Mouse (Mus musculus) cortical plate, adult 2 months (tissue): ENCODE measurements around the gene Trib2. TPM values are rescaled to one million over a fixed set of nuclear protein-coding genes. Genes with fewer than 3 reads are reported as not detected.

Experiments
- H3K27ac ChIP-seq: fragments of 200-500 bp; 2 replicates; pipeline ENCODE4 v1.5.1; 2012; ENCODE audit warnings: low read length, control low read depth, inconsistent platforms; ENCODE audit not compliant: insufficient read depth
- H3K4me1 ChIP-seq: fragments of 200-500 bp; 2 replicates; pipeline ENCODE4 v1.6.1; 2011; ENCODE audit warnings: low read length; ENCODE audit not compliant: control insufficient read depth, insufficient read depth
- H3K4me3 ChIP-seq: fragments of 200-500 bp; 2 replicates; pipeline ENCODE4 v1.5.1; 2011; ENCODE audit warnings: mild to moderate bottlenecking, low read length, control low read depth; ENCODE audit not compliant: insufficient read depth
- CTCF ChIP-seq: fragments of 200-500 bp; IDR thresholded peaks from 2 replicates; pipeline ENCODE4 v1.5.1; 2011; ENCODE audit warnings: mild to moderate bottlenecking, control low read depth, low read length; ENCODE audit not compliant: insufficient read depth; ENCODE audit errors: extremely low read depth
- POLR2A ChIP-seq: fragments of 200-500 bp; IDR thresholded peaks from 2 replicates; pipeline ENCODE4 v1.6.1; 2011; ENCODE audit warnings: mild to moderate bottlenecking, low read length, control low read depth; ENCODE audit not compliant: insufficient read depth; ENCODE audit errors: extremely low read depth
- polyA plus RNA-seq: library from polyadenylated mRNA; depleted of rRNA; stranded (reverse); fragments of >200 nt; gene quantifications from 2 replicates; pipeline ENCODE4 v1.2.3, GENCODE M21; 2012

The Trib2 gene
- polyA plus RNA-seq, 1 experiment, result 27.4 TPM

GRCm38 (mm10) chr12:15838201-15838600, 21.5 kb upstream of the Trib2 start:
- no peak overlapping the region for H3K27ac ChIP-seq
- H3K4me3 ChIP-seq, result no peak overlapping the region
- TF ChIP-seq POLR2A, result no peak
- TF ChIP-seq CTCF, result no peak
- no peaks in the 10 kb centered on the region; the same call in 1 of the 2 replicates for H3K4me1 ChIP-seq

DNA sequence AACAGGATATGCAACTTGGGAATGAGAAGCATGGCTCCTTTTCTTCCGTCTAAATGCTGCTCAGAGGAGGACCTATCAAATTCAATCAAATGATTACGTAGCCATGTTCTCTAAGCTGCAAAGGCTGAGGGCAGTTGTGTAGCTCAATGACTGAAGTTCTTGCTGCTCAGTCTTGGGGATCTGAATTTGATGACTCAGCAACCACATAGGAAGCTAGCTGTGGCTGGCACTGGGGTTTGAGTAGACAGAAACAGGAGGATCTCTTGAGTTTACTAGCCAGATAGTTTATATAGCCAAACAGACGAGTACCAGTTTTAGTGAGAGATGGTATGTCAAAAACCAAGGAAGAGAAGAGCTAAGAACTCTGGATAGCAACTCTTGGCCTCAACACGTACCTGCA, 20.8 kb upstream of the Trib2 start:
- Histone ChIP-seq H3K4me3 (no peak overlapping the region), H3K4me1 (peaks cover under 1% of the 10 kb centered on the region), H3K27ac (no peak overlapping the region)
- TF ChIP-seq CTCF (no peak), POLR2A (no peak)

GRCm38 (mm10) chr12:15832674-15833052, 15.9 kb upstream of the Trib2 start:
- H3K4me3 ChIP-seq, result no peak overlapping the region
- no peak overlapping the region for H3K27ac ChIP-seq
- TF ChIP-seq CTCF (no peak), POLR2A (no peak)
- peaks cover 2% of the 10 kb centered on the region; the same call in 1 of the 2 replicates for H3K4me1 ChIP-seq

- TF ChIP-seq CTCF (no peak), POLR2A (no peak)
- Histone ChIP-seq H3K27ac (no peak overlapping the region), H3K4me1 (peaks cover 2% of the 10 kb centered on the region; the same call in 1 of the 2 replicates), H3K4me3 (no peak overlapping the region)
These were observed 15.4 kb upstream of the Trib2 start for GRCm38 (mm10) chr12:15831941-15832673.

- no peak overlapping the region for H3K4me3 ChIP-seq
- TF ChIP-seq CTCF (no peak), POLR2A (no peak)
- peaks cover 2% of the 10 kb centered on the region; the same call in 1 of the 2 replicates for H3K4me1 ChIP-seq
- H3K27ac ChIP-seq, result no peak overlapping the region
These were observed 14.0 kb upstream of the Trib2 start for GRCm38 (mm10) chr12:15830750-15831149.

DNA sequence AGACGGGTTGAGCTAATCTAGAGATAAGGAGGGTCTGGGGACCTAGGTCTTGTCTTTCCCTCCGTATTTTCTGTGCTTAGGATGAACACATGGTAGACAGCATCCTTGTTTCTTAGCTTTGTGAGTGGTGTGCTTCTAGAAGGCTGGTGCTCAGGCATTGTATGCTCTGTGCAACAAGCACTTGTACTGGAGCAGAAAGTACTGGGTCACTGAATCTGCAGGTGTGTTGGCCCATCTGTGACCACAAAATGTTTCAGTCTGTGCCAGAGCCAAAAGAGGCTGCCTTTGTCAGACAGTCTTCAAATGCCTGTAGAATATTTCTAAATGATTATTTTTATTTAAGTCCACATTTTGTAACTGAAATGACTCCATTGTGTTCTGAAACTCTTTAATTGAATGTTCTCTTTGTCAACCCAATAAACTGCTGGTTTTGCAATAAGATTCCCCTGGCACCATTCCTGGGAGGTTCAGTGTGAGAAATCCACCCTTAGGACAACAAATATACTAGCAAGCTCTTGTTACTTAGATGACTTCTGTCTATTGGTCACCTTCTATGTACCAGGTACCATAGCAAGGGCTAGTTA, 12.2 kb upstream of the Trib2 start:
- H3K27ac ChIP-seq, result no peak overlapping the region
- no peak for TF ChIP-seq CTCF
- TF ChIP-seq POLR2A, result no peak
- no peak overlapping the region for H3K4me3 ChIP-seq
- H3K4me1 ChIP-seq, result peaks cover 2% of the 10 kb centered on the region; the same call in 1 of the 2 replicates

DNA sequence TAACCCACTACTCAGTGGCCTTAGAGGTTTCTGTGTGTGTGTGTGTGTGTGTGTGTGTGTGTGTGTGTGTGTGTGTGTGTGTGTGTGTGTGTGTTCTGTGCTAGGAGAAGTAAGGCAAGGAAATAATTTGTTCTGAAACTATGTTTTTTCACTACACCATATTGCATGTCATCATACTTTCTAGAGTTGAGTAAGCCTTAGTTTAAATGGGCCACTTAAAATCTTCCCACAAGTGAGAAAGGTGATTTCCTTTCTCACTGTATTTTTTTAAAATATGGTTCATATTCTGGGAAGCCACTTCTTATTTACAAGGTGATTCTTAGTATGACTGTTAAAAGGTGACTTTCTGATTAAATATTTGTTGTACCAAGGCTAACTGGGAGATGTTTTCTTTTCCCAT, 4.3 kb upstream of the Trib2 start:
- H3K27ac ChIP-seq, result no peak overlapping the region
- no peak overlapping the region for H3K4me3 ChIP-seq
- TF ChIP-seq CTCF, result no peak
- no peak for TF ChIP-seq POLR2A
- H3K4me1 ChIP-seq, result no peaks in the 10 kb centered on the region

DNA sequence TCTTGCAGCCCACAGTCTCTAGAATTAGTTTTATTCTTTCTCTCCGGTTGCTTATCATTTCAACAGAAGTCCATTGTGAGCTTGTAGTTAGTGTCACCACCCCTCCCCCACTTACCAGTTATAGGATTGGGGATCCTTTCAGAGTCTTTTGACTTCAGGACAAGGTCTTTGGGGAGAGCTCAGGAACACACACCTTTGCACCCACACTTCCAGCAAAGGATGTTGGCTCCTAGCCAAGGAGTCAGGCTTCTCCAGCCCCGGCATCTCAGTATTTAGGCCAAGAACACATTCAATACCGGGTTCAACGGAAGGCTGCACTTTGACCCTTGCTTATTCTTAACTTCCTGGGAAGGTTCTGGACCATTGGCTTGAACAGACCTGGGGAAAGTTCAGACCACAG, 643 bp upstream of the Trib2 start:
- H3K27ac ChIP-seq, result peak overlapping the region; percentile 30
- H3K4me3 ChIP-seq, result peak overlapping the region; percentile 98
- no peak for TF ChIP-seq POLR2A
- no peak for TF ChIP-seq CTCF
- H3K4me1 ChIP-seq, result no peaks in the 10 kb centered on the region

- peak overlapping the region; percentile 98 for H3K4me3 ChIP-seq
- peak overlapping the region; percentile 92 for H3K27ac ChIP-seq
- peaks cover 4% of the 10 kb centered on the region; the same call in 1 of the 2 replicates for H3K4me1 ChIP-seq
- TF ChIP-seq CTCF (no peak), POLR2A (0 out of 2 replicates have a peak, but pooled peaks have one; percentile 1)
These were observed 492 bp downstream of the Trib2 start for GRCm38 (mm10) chr12:15816254-15816605.

- Histone ChIP-seq H3K4me1 (peaks cover 7% of the 10 kb centered on the region; the same call in 1 of the 2 replicates), H3K27ac (peak overlapping the region; percentile 98), H3K4me3 (peak overlapping the region; percentile 98)
- TF ChIP-seq CTCF, result peak; percentile 25; the same call in 1 of the 2 replicates
- 0 out of 2 replicates have a peak, but pooled peaks have one; percentile 31 for TF ChIP-seq POLR2A
These were observed 1.0 kb downstream of the Trib2 start for GRCm38 (mm10) chr12:15815576-15816253.

DNA sequence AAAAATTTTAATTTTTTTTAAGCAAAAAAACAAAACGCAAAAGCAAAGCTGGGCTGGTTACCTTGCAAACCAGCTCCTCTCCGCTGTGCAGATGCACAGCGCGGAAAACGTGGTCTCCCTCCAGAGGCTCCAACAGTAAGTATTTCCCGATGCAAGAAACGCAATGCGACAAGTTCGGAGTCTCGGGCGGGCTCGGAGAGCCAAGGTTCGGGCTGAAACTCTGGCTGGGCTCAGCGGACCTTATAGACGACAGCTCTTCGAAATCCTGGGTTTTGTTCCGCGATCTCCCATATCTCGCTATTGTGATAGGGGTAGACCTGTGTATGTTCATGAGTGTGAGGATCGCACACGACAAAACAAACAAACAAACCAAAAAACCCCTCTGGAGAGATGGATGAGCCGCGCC, 1.5 kb downstream of the Trib2 start:
- TF ChIP-seq POLR2A (no peak), CTCF (no peak)
- peak overlapping the region; percentile 98 for H3K4me3 ChIP-seq

More for the DNA sequence above, 1.5 kb downstream of the Trib2 start:
- peaks cover 8% of the 10 kb centered on the region; the same call in 1 of the 2 replicates for H3K4me1 ChIP-seq
- peak overlapping the region; percentile 98 for H3K27ac ChIP-seq
